Comparison of ENCODE assay signal across 8 mouse cellular contexts in genomic region chr3:28814361-28814760, GRCm38 (mm10). TPM values are rescaled to one million over a fixed set of nuclear protein-coding genes. Genes with fewer than 3 reads are reported as not detected.
DNase-seq lines count a peak whose midpoint lies in the region; TF ChIP-seq lines count a peak whose summit lies in the region.
"Had no signal": no experiment of that assay in that cellular context is flagged by ENCODE, and none has a peak within 500 bp of the region (broad histone marks: within the 10 kb centered on the region; RNA-seq: fewer than 3 reads in every experiment).

No protein-coding gene starts in this region.

- H3K27ac ChIP-seq in ES-E14 (ENCODE audit: insufficient read depth, low read depth, low read length, poor library complexity, severe bottlenecking) = no peak overlapping the region
- H3K27ac ChIP-seq: heart, embryonic 15.5 days had no signal

- in situ Hi-C loops in ES-E14 (cut with MboI; ENCODE audit: low sequenced_read_pairs in 2 of 2, unreplicated experiment in 2 of 2) = no loop called here

- H3K9ac ChIP-seq in ES-E14 (ENCODE audit: insufficient read depth, low read depth, low read length, poor library complexity, severe bottlenecking) = no peak overlapping the region
- H3K9ac ChIP-seq: heart, embryonic 15.5 days had no signal

- no peaks in the 10 kb centered on the region for H3K36me3 ChIP-seq in ES-E14 (ENCODE audit: control insufficient read depth, insufficient read depth, low read length, poor library complexity, severe bottlenecking)
- H3K36me3 ChIP-seq: heart, embryonic 15.5 days had no signal

- H3K4me1 ChIP-seq in ES-E14 (ENCODE audit: control insufficient read depth in 2 of 2, insufficient read depth in 2 of 2, low read length in 2 of 2, poor library complexity in 1 of 2) = peaks cover 0 to 3% of the 10 kb centered on the region in 2 experiments; a peak in 1 of 4 replicates
- H3K4me1 ChIP-seq: heart, embryonic 15.5 days had no signal

- no peaks in the 10 kb centered on the region for H3K9me3 ChIP-seq in ES-E14 (ENCODE audit: control insufficient read depth, insufficient read depth, low read depth, low read length)
- H3K9me3 ChIP-seq: heart, embryonic 15.5 days had no signal

- H3K4me3 ChIP-seq in ES-E14 (ENCODE audit: insufficient read depth in 1 of 2, low read depth in 1 of 2, low read length in 2 of 2, poor library complexity in 1 of 2, severe bottlenecking in 1 of 2) = no peak overlapping the region
- H3K4me3 ChIP-seq: heart, embryonic 15.5 days had no signal

- peak; percentile 32 for DNase-seq in layer of hippocampus, adult 11-12 months (ENCODE audit: low spot score)
- DNase-seq in layer of hippocampus, adult 8-10 months (ENCODE audit: low spot score in 2 of 2) = no peak
- peak; percentile 68 for DNase-seq in ES-E14 (ENCODE audit: low read depth, low spot score)
- DNase-seq in brain, adult 2 months (ENCODE audit: low read depth, low spot score) = peak; percentile 82
- peak; percentile 91 for DNase-seq in hindlimb bud, embryonic 11.5 days (ENCODE audit: extremely low spot score, low read depth, low spot score)
- DNase-seq in retina, embryonic 14.5 days (ENCODE audit: low spot score) = peak; percentile 88
- DNase-seq in right cerebral cortex, adult 18-20 months = no peak

TF ChIP-seq in ES-E14, 5 proteins besides CTCF, POLR2A, EP300 and RAD21:
- TF ChIP-seq ZC3H11A (IDR thresholded peaks at IDR 0.05; ENCODE audit: borderline replicate concordance, low read depth, low read length) (peak; percentile 89), MAFK (IDR thresholded peaks at IDR 0.05; ENCODE audit: insufficient read depth, low read depth, low read length) (no peak)

RNA-seq across cellular contexts. Expression of gene Rpl22l1, which starts 9.1 kb away (rescaled TPM):
- total RNA-seq in layer of hippocampus, adult 8-10 months (2022) = 100 to 1,000 TPM; 196 to 238 (median 215) TPM
- 199 and 297 TPM in 2 replicates for total RNA-seq in ES-E14 (2012; rRNA removed)

RNA-seq across cellular contexts. Expression of gene Eif5a2, which starts 33.3 kb away (rescaled TPM):
- 10 to 100 TPM; 32.3 to 41.0 (median 33.8) TPM for total RNA-seq in layer of hippocampus, adult 8-10 months (2022)
- 10.5 and 11.4 TPM in 2 replicates for total RNA-seq in ES-E14 (2012; rRNA removed)

Comparison
In these comparisons a context has a peak if more than half of its experiments do, and no peak if none do; other contexts are left out.
1. DNase-seq: peak in layer of hippocampus, adult 11-12 months (single experiment), ES-E14 (single experiment), brain, adult 2 months (single experiment), hindlimb bud, embryonic 11.5 days (single experiment) and retina, embryonic 14.5 days (single experiment); none in layer of hippocampus, adult 8-10 months (0 of 2) and right cerebral cortex, adult 18-20 months (single experiment).